Mouse (Mus musculus): ENCODE measurements around the gene Eya3. TPM values are rescaled to one million over a fixed set of nuclear protein-coding genes. Genes with fewer than 3 reads are reported as not detected.

Eya3 gene
- total and polyA plus RNA-seq, 3 experiments, result 21.7 to 270 (median 38.2) TPM

- TF ChIP-seq ZMIZ1 (IDR thresholded peaks at IDR 0.05; ENCODE audit: low read depth, low read length) (0 out of 2 replicates have a peak, but pooled peaks have one; percentile 46), RAD21 (IDR thresholded peaks at IDR 0.05; ENCODE audit: low read depth, low read length) (no peak; the same call in 1 of the 2 replicates), USF1 (IDR thresholded peaks at IDR 0.05; ENCODE audit: low read depth, low read length) (no peak), MAX (IDR thresholded peaks at IDR 0.05; ENCODE audit: low read length) (peak; percentile 50), TCF12 (IDR thresholded peaks at IDR 0.05; ENCODE audit: low read depth, low read length) (0 out of 2 replicates have a peak, but pooled peaks have one; percentile 20), ZNF384 (IDR thresholded peaks at IDR 0.05; ENCODE audit: low read depth, low read length) (no peak), MXI1 (IDR thresholded peaks at IDR 0.05; ENCODE audit: low read depth, low read length) (peak; percentile 81), RCOR1 (IDR thresholded peaks at IDR 0.05; ENCODE audit: low read depth, low read length) (no peak), MAZ (IDR thresholded peaks at IDR 0.05; ENCODE audit: low read depth, low read length) (peak; percentile 56; the same call in 1 of the 2 replicates), MEF2A (IDR thresholded peaks at IDR 0.05; ENCODE audit: extremely low read depth, insufficient replicate concordance, low read depth, low read length, poor library complexity, severe bottlenecking) (no peak), TBP (IDR thresholded peaks at IDR 0.05; ENCODE audit: low read depth, low read length) (no peak), SIN3A (IDR thresholded peaks at IDR 0.05; ENCODE audit: low read length) (peak; percentile 76), CHD1 (IDR thresholded peaks at IDR 0.05; ENCODE audit: low read depth, low read length) (no peak), KAT2A (conservative IDR thresholded peaks at IDR 0.05; ENCODE audit: low read depth, low read length) (no peak), SMC3 (IDR thresholded peaks at IDR 0.05; ENCODE audit: low read depth, low read length) (no peak)
Observed at GRCm38 (mm10) chr4:132732148-132732684, 93.4 kb downstream of the Eya3 start, which contains the start of gene Xkr8 (continued).

GRCm38 (mm10) chr4:132733071-132733770, 94.4 kb downstream of the Eya3 start:
- Histone ChIP-seq H3K79me2 (ENCODE audit: control insufficient read depth, insufficient read depth, low read length, poor library complexity) (no peaks in the 10 kb centered on the region), H3K4me1 (ENCODE audit: control insufficient read depth in 1 of 2, insufficient read depth in 2 of 2, low read length in 2 of 2) (peaks cover 0 to 15% of the 10 kb centered on the region in 2 experiments), H3K4me3 (ENCODE audit: control insufficient read depth in 1 of 2, insufficient read depth in 1 of 2, low read depth in 2 of 2, low read length in 2 of 2) (no peak overlapping the region), H3K36me3 (ENCODE audit: control insufficient read depth in 1 of 2, insufficient read depth in 2 of 2, low read length in 2 of 2) (peaks cover 0 to 11% of the 10 kb centered on the region in 2 experiments; a peak in 2 of 4 replicates), H3K27me3 (ENCODE audit: control insufficient read depth in 1 of 2, insufficient read depth in 2 of 2, low read length in 2 of 2) (no peaks in the 10 kb centered on the region), H3K27ac (ENCODE audit: control insufficient read depth, low read depth, low read length) (no peak overlapping the region), H3K9ac (ENCODE audit: control insufficient read depth, low read depth, low read length, poor library complexity, severe bottlenecking) (no peak overlapping the region), H3K9me3 (replicated peaks; ENCODE audit: insufficient read depth, low read length) (no peaks in the 10 kb centered on the region)
- DNase-seq (ENCODE audit: low read depth, low spot score), result peak; percentile 31
- TF ChIP-seq CTCF (IDR thresholded peaks at IDR 0.05 in 2 of 3, conservative IDR thresholded peaks at IDR 0.05 in 1 of 3; ENCODE audit: control insufficient read depth in 1 of 3, insufficient read depth in 1 of 3, low read depth in 2 of 3, low read length in 3 of 3, poor library complexity in 1 of 3, severe bottlenecking in 1 of 3) (peak; percentile 13 to 29 (median 25); a peak in 2 of 6 replicates), KAT2A (conservative IDR thresholded peaks at IDR 0.05; ENCODE audit: low read depth, low read length) (no peak), MEF2A (IDR thresholded peaks at IDR 0.05; ENCODE audit: extremely low read depth, insufficient replicate concordance, low read depth, low read length, poor library complexity, severe bottlenecking) (no peak), POLR2A (IDR thresholded peaks at IDR 0.05; ENCODE audit: control insufficient read depth in 1 of 2, insufficient read depth in 1 of 2, low read depth in 1 of 2, low read length in 2 of 2, poor library complexity in 1 of 2) (no peak)
